Mouse (Mus musculus) hindbrain, embryonic 12.5 days (tissue): ENCODE results near the gene Npepps. TPM values are rescaled to one million over a fixed set of nuclear protein-coding genes. Genes with fewer than 3 reads are reported as not detected.

Source experiments
- ATAC-seq: fragments of 200-750 bp; cut with Nextera tagmentation; 2 replicates; pipeline ENCODE4 v1.8.0; 2017; ENCODE audit warnings: moderate TSS enrichment; ENCODE audit not compliant: low FRiP score
- H3K27ac ChIP-seq: fragments of 300-500 bp; sonication (generic); 2 replicates; pipeline ENCODE4 v1.5.1; 2016; ENCODE audit warnings: mild to moderate bottlenecking
- H3K27me3 ChIP-seq: fragments of 300-500 bp; sonication (generic); 2 replicates; pipeline ENCODE4 v1.6.1; 2016; ENCODE audit warnings: mild to moderate bottlenecking
- H3K36me3 ChIP-seq: fragments of 300-500 bp; sonication (generic); 2 replicates; pipeline ENCODE4 v1.6.1; 2016; ENCODE audit warnings: mild to moderate bottlenecking
- H3K4me1 ChIP-seq: fragments of 300-500 bp; sonication (generic); 2 replicates; pipeline ENCODE4 v1.6.1; 2016
- H3K4me2 ChIP-seq: fragments of 300-500 bp; sonication (generic); replicated peaks from 2 replicates; pipeline ENCODE4 v1.6.1; 2016; ENCODE audit warnings: mild to moderate bottlenecking
- H3K4me3 ChIP-seq: fragments of 300-500 bp; sonication (generic); 2 replicates; pipeline ENCODE4 v1.5.1; 2016; ENCODE audit warnings: mild to moderate bottlenecking
- H3K9ac ChIP-seq: fragments of 300-500 bp; sonication (generic); 2 replicates; pipeline ENCODE4 v1.6.1; 2016; ENCODE audit warnings: mild to moderate bottlenecking, moderate library complexity
- H3K9me3 ChIP-seq: fragments of 300-500 bp; sonication (generic); replicated peaks from 2 replicates; pipeline ENCODE4 v1.6.1; 2016; ENCODE audit warnings: mild to moderate bottlenecking
- WGBS: fragments of 180-500 bp; shearing (Covaris S2); methylation state at CpG from one replicate; pipeline ENCODE4 v1.1.7; 2016; 5-methylcytosine and 5-hydroxymethylcytosine counted together
- polyA plus RNA-seq: library from polyadenylated mRNA; unstranded; fragments of >200 nt; fragmentation: Nextera tagmentation; extraction: Ambion mirVana; gene quantifications from 2 replicates; pipeline ENCODE4 v1.2.1, GENCODE M21; 2016

Gene Npepps
- polyA plus RNA-seq, 1 experiment from 2014 or later, result 119 TPM

GRCm38 (mm10) chr11:97160341-97160740, 120.1 kb downstream of the Npepps start:
- no peak overlapping the region for H3K4me3 ChIP-seq
- H3K4me2 ChIP-seq, result no peak overlapping the region
- no peaks in the 10 kb centered on the region for H3K4me1 ChIP-seq
- no peak overlapping the region for H3K27ac ChIP-seq
- H3K9ac ChIP-seq, result no peak overlapping the region
- no peaks in the 10 kb centered on the region for H3K27me3 ChIP-seq
- WGBS, result 72% methylated on average over 6 of the region's 6 CpGs
- peaks cover 96% of the 10 kb centered on the region for H3K36me3 ChIP-seq
- no peak for ATAC-seq
- H3K9me3 ChIP-seq, result no peaks in the 10 kb centered on the region

DNA sequence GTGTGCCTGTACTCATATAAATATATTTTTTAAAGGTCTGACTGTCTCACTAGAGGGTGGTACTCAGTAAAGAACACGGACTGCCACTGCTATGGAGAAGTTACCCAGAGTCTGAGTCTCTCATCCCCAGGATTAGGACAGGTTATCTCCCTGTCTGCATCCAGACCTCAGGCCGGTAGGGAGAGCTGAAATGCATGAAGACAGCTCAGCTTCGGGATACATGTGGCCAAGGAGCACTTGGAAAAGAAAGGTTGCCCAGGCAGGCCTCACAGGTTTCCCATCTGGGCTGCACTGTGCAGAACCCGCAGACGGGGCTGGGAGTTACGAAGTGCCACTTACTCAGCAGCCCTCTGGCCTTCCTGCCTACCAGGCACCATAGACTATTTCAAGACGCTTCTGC, 123.4 kb downstream of the Npepps start:
- ATAC-seq, result no peak

More for the DNA sequence above, 123.4 kb downstream of the Npepps start:
- Histone ChIP-seq H3K4me3 (no peak overlapping the region), H3K27me3 (no peaks in the 10 kb centered on the region), H3K4me1 (peaks cover 11% of the 10 kb centered on the region), H3K9me3 (no peaks in the 10 kb centered on the region), H3K27ac (no peak overlapping the region), H3K9ac (no peak overlapping the region), H3K4me2 (no peak overlapping the region), H3K36me3 (peaks cover 70% of the 10 kb centered on the region)
- 81% methylated on average over 7 of the region's 7 CpGs for WGBS

Other genes starting within 250 kb of the Npepps start
- gene Lrrc46, start 239.2 kb downstream of the Npepps start, polyA plus RNA-seq, result 4.8 and 5.1 TPM in 2 replicates
- 64.8 and 70.1 TPM in 2 replicates for gene Mrpl10, start 239.1 kb downstream of the Npepps start, polyA plus RNA-seq
- 9.1 and 11.9 TPM in 2 replicates for gene Osbpl7, start 230.0 kb downstream of the Npepps start, polyA plus RNA-seq
- gene Tbx21, start 165.3 kb downstream of the Npepps start, polyA plus RNA-seq, result 0.10 TPM in 1 of 2 replicates, not detected in the other
- 10.1 and 10.5 TPM in 2 replicates for gene Tbkbp1, start 129.1 kb downstream of the Npepps start, polyA plus RNA-seq
- 53.9 and 57.8 TPM in 2 replicates for gene Kpnb1, start 92.8 kb downstream of the Npepps start, polyA plus RNA-seq
- 44.9 and 45.6 TPM in 2 replicates for gene Mrpl45, start 35.1 kb upstream of the Npepps start, polyA plus RNA-seq
- 0.17 and 0.22 TPM in 2 replicates for gene Gpr179, start 71.4 kb upstream of the Npepps start, polyA plus RNA-seq
- gene Socs7, start 81.9 kb upstream of the Npepps start, polyA plus RNA-seq, result 7.0 and 9.1 TPM in 2 replicates
- gene Arhgap23, start 134.9 kb upstream of the Npepps start, polyA plus RNA-seq, result 9.3 and 10.0 TPM in 2 replicates
- gene 4933428G20Rik, start 219.7 kb upstream of the Npepps start, polyA plus RNA-seq, result 0.85 and 0.94 TPM in 2 replicates